Mouse (Mus musculus) gastrocnemius, postnatal 10 days (tissue): Measurements from ENCODE around the gene Mapkapk3. TPM values are rescaled to one million over a fixed set of nuclear protein-coding genes. Genes with fewer than 3 reads are reported as not detected.

Experiments used
- DNase-seq: peaks from one replicate; pipeline ENCODE4 v3.0.0; 2021; ENCODE audit warnings: mixed read lengths
- total RNA-seq, 2 experiments: library from RNA; stranded (reverse); gene quantifications; 2 replicates each; pipeline ENCODE4 v1.2.3; 2021

Gene Mapkapk3
- total RNA-seq, 2 experiments from 2014 or later = 11.0 to 14.4 TPM

- DNase-seq = no peak
These were observed 24.9 kb downstream of the Mapkapk3 start for GRCm38 (mm10) chr9:107264731-107265130.

DNA sequence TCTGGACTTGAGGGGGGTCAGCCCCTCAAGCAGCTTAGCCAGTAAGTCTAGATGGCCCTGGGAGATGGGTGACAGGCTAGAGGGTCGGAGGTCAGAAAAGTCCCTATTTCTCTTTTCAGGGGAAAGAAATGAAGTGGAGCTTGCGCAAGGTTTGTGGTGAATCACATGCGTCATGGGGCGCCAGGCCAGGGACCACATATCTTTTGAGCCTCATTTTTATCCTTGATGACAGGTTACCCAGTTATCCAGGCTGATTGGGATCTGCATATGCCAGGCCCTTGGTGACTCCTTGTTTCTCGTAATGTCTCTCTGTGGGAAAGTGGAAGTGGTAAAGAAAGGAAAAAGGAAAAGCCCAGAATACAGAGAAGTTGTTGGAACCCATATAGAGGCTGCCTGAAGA lies 25.8 kb downstream of the Mapkapk3 start:
- DNase-seq = no peak

DNA sequence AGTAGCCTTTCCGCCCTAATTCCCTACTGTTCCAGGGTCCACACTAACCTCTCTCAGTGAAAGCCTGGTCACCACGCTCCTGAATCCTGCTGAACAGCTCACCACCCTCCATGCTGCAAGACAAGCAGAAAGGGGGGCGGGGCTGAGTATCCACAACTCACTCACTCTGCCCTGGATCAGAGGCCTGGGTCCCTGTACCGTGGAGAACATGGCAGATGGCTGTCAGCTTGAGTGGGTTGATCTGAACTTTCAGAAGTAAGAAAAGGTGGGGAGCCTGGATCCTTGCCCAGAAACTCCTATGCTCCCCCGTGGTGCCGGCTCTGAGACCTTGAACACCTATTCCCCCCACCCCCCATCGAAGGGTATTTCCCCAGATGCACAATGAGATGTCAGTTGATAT lies 27.3 kb downstream of the Mapkapk3 start:
- DNase-seq = no peak

DNA sequence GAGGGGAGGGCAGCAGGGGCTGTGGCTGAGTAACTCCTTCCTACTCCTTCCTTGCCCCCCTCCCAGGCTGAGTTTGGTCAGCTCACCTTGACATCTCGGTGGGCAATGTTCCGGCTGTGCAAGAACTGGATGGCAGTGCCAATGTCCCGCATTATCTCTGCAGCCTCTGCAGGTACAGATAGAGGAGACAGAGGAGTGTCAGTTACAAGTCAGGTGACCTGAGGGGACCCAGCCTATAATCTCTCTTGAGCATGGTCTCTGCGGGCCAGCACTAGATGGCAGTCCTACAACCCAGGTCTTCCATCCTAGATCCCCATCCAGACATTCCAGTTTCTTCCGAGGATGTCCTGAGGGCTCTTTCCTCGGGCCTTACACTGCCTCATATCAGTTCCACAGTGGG lies 27.9 kb downstream of the Mapkapk3 start:
- no peak for DNase-seq

DNA sequence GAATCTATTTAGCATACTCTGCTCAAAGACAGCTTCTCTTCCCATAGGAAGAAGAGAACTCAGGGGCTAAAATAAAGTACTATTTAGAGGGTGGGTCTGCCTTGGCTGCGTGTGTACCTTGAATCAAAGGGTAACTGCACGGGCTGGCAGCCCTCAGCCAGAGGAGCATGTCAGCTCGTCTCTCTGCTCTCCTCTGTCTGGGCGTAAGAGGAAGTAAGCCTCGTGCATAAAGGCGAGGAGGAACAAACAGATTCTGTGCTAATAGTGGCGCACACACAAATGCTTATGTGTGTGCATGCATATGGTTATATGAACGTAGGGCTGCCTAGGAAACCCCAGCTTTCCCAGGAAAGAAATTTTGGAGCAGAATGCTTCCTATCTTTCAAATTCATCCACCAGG lies 28.8 kb downstream of the Mapkapk3 start:
- no peak for DNase-seq

- no peak for DNase-seq
These were observed 29.2 kb downstream of the Mapkapk3 start for GRCm38 (mm10) chr9:107260429-107260828.

DNA sequence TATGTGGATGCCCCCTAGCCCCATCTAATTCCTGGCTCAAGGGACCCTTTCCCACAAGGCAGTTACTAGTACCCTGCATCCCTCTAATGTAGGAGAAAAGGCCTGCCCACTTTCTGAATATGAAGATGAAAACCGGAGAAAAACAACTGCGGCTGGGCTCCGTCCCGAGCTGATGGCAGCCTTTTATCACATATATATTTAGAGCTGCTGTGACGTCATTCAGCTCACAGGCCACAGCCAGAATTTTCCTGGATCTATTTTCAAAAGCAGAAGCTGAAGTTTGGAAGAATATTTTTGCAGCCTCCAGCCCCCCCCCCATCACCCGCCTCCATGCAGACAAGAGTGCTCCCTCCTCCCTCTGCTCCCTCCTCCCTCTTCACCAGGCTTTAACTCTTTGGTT lies 30.1 kb downstream of the Mapkapk3 start:
- no peak for DNase-seq

DNA sequence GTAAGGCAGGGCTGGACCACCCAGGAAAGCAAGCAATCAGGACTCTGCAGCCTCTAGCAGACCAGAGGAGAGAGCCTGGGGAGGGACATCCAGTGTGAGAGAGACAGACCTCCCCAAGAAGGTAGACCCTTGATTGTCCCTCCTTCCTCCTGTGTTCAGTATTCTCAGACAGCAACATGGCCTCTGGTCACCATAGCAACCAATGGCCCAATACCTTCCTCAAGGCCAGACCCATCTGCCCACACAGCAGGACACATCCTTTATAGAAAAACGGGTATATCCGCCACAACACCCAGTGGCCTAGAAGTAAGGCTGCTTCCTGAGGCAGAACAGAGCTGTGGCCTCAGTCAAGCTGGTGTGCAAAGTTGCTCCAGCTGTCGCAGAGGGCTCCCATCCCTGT lies 34.1 kb downstream of the Mapkapk3 start:
- DNase-seq = no peak

GRCm38 (mm10) chr9:107254925-107255324 lies 34.8 kb downstream of the Mapkapk3 start:
- DNase-seq = peak; percentile 29

GRCm38 (mm10) chr9:107254476-107254875 lies 35.2 kb downstream of the Mapkapk3 start:
- peak; percentile 42 for DNase-seq

DNA sequence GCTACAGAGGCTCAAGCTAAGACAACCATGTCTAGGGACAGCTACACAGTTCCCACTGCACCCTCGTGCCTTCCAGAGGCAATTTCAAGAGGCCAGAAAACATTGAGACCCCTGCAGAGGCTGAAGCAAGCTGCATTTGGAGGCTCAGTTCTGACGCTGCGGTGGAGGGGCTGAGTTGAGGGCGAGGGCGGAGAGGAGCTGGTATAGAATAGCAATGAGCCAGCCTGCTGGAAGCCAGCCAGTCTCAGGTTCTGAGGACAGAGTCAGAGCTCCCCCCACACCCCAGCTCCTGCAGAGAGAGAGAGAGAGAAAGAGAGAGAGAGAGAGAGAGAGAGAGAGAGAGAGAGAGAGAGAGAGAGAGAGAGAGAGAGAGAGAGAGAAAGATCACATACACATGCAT lies 37.5 kb downstream of the Mapkapk3 start:
- no peak for DNase-seq

DNA sequence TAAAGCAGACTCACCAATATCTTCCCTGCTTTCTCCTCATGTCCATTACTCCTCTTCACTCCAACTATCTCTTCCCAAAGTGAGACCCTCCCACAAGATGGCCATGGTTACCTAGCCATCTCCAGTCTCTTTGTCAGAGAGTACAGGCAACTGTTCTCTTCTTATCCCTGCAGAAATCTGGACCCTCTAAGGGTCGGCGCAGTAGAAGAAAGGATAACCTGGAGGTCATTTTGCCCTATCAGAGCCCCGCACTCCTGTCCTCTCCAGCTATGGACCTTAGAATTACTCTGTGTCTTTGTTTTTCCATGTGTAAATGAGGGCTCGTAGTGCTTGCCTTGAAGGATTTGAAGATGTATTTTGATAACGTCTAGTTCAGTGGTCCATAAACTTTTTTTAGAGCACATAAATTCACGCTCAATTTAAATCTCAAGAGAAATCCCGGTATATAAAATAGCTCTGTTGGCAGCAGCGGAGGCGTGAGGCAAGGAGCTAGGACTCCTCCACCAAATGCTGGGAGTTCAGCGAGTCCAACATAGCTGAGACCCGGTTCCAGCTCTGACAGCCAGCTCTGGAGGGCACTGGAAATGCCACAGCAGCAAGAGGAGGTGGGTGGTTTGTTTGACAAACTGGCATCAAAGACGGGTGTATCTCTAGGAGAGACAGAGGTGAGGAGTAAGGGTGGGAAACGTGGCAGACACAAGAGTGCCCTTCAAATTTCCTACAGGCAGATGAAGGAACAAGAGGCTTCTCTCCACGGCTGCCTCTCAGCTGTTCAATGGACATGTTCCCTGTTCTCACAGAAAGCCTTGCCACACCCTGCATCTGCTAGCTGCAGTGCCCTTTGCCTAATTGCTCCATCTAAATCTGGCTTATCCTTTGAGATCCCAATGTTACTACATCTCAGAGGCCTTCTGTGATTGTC lies 39.0 kb downstream of the Mapkapk3 start:
- DNase-seq = no peak

GRCm38 (mm10) chr9:107249154-107249553 lies 40.5 kb downstream of the Mapkapk3 start:
- no peak for DNase-seq

- DNase-seq = no peak
These were observed 43.5 kb downstream of the Mapkapk3 start for GRCm38 (mm10) chr9:107246170-107246569.

GRCm38 (mm10) chr9:107245311-107245710 lies 44.4 kb downstream of the Mapkapk3 start:
- DNase-seq = no peak

GRCm38 (mm10) chr9:107236151-107236550 lies 53.5 kb downstream of the Mapkapk3 start:
- DNase-seq = no peak

- DNase-seq = no peak
These were observed 54.4 kb downstream of the Mapkapk3 start for GRCm38 (mm10) chr9:107235261-107235660.

DNA sequence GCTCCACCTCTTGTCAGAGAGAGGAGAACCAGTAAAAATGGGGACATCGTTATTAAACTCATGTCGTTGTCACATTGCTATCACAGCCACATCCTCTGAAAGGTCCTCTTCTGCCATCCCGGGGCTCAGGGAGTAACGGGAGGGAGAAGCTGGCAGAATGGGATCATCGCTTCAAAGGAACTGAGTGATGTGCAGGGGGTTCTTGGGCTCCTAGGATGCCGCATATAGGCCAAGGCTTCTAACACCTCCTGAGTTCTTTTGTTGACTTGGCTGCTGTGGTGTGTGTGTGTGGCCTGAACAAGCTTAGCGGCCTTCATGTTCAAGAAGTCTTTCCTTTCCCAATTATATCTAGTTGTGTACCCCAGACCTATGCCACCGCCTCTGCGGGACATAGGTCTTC lies 57.5 kb downstream of the Mapkapk3 start:
- DNase-seq = no peak

DNA sequence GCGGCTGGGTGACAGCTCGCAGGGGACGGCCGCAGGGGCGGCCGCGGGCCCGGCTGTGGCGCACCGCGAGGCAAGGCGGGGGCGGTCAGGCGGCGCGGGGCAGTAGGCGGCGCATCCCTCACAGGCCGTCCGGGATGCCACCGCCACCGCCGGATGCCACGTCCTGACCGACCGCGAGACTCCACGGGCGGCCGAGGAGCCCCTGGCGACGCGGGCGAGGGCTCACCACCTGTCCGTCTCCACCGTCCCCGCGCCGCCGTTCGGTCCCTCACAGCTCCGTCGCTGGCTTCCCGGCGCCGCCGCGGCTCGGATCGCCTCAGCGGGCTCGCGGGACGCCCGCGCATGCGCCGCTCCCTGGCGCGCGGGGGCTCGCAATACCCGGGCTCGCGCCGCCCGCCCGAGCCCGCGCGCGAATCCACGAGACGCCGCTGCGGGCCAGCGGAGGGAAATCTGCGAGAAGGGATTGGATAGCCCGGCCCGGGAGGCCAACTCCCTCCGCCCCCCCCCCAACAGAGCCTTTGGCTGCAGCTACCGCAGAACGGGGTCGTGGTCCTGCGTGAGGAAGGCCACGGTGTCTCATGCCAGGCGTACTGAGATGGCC lies 58.0 kb downstream of the Mapkapk3 start, which contains the start of gene Dock3:
Gene Dock3, minus strand, starts transcription at position 371 of the 601 bp plus-strand sequence.
- DNase-seq = peak; percentile 69

- peak; percentile 36 for DNase-seq
These were observed 58.6 kb downstream of the Mapkapk3 start for GRCm38 (mm10) chr9:107230991-107231538.

DNA sequence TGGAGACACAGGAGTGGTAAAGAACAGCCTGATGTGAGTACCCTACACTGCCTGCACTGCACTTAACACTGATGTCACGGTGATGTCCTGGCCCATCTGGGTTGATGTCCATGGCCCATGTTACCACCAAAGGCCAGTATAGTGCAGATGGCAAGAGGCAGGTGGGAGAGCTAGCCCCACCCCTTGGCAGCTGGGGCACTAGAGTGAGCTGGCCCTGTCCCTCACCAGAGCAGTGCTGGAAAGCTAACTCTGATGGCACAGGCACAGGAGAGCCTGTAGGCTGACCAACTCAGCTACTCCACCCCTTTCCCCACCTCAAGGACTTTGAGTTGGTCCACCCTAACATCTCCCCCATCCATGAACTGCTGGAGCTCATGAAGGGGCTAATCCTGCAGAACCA lies 65.1 kb downstream of the Mapkapk3 start:
- DNase-seq = no peak
